In the genomic region with DNA sequence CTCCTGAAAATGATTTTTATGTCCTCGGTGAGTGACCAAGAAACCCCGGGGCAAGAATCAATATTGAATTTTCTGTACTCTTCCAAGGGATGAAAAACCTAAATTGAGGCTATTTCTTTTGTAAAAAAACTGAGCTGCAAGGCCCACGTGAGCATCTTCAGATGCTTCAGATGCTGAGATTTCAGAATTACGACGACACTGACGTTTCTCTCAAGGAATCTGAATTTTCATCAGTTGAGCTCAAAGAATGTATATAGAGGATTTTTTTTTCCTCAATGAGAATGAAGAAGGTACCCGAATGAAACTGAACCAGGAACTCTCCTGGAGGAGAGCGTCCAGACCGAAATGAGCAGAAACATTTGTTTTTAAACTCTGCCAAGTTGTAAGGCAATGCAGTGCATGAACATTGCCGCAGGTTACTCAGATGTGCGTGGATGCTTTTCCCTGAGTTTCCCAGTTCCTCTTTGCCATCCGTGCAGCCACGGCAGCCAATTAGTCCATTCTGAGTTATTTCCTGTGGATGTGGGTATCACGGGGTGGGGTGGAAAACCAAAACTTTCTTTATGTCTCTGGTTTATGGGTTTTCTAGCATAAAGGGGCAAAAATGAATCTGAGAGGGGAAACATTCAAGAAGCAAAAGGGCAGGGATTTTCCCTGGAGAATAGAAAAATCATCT, we compare ENCODE assay signal across 19 mouse cellular contexts.
A peak's percentile ranks its signal among the peaks of the same experiment; 100 is the strongest.
DNase-seq lines count a peak whose midpoint lies in the region; ATAC-seq and TF ChIP-seq lines count a peak whose summit lies in the region.
"Had no signal": no experiment of that assay in that cellular context is flagged by ENCODE, and none has a peak within 500 bp of the region (broad histone marks: within the 10 kb centered on the region; RNA-seq: fewer than 3 reads in every experiment).

No protein-coding gene starts in this region.

- 41% methylated on average over 14 of the region's 14 CpGs for WGBS in macrophage (ENCODE audit: missing documents)
- WGBS in hindbrain, postnatal 0 days, result 82% methylated on average over 14 of the region's 14 CpGs
- WGBS in kidney, adult 2 months, result 78% methylated on average over 14 of the region's 14 CpGs

- peak overlapping the region; percentile 87 for H3K27ac ChIP-seq in macrophage
- no peak overlapping the region for H3K27ac ChIP-seq in hindbrain, postnatal 0 days
- H3K27ac ChIP-seq in kidney, adult 2 months (ENCODE audit: insufficient read depth, low read depth, low read length), result no peak overlapping the region
- H3K27ac ChIP-seq: forebrain, embryonic 12.5 days; heart, embryonic 13.5 days; hindbrain, embryonic 15.5 days; limb, embryonic 13.5 days; liver, embryonic 15.5 days; neural tube, embryonic 13.5 days; stomach, embryonic 15.5 days had no signal

- no peaks in the 10 kb centered on the region for H3K36me3 ChIP-seq in macrophage (ENCODE audit: inconsistent target)
- H3K36me3 ChIP-seq in hindbrain, postnatal 0 days (ENCODE audit: insufficient read depth, low read length), result no peaks in the 10 kb centered on the region
- H3K36me3 ChIP-seq in kidney, adult 2 months (ENCODE audit: control insufficient read depth, insufficient read depth, low read length), result no peaks in the 10 kb centered on the region
- H3K36me3 ChIP-seq: forebrain, embryonic 12.5 days; heart, embryonic 13.5 days; hindbrain, embryonic 15.5 days; limb, embryonic 13.5 days; liver, embryonic 15.5 days; neural tube, embryonic 13.5 days; stomach, embryonic 15.5 days had no signal

- no peak overlapping the region for H3K4me2 ChIP-seq in hindbrain, postnatal 0 days (ENCODE audit: low read depth, low read length)
- H3K4me2 ChIP-seq: forebrain, embryonic 12.5 days; heart, embryonic 13.5 days; hindbrain, embryonic 15.5 days; limb, embryonic 13.5 days; liver, embryonic 15.5 days; neural tube, embryonic 13.5 days; stomach, embryonic 15.5 days had no signal

- H3K4me1 ChIP-seq in hindbrain, postnatal 0 days (ENCODE audit: insufficient read depth, low read length), result no peaks in the 10 kb centered on the region
- H3K4me1 ChIP-seq in kidney, adult 2 months (ENCODE audit: control insufficient read depth, insufficient read depth, low read length), result no peaks in the 10 kb centered on the region
- H3K4me1 ChIP-seq: forebrain, embryonic 12.5 days; heart, embryonic 13.5 days; hindbrain, embryonic 15.5 days; limb, embryonic 13.5 days; liver, embryonic 15.5 days; neural tube, embryonic 13.5 days; stomach, embryonic 15.5 days had no signal

- DNase-seq in B cell, adult 2 months, result peak; percentile 24 to 25
- peak; percentile 5 to 13 for DNase-seq in CD8-positive naive resting alpha-beta T cell, adult 2 months (ENCODE audit: low read depth in 2 of 2, low spot score in 2 of 2)
- peak; percentile 33 for DNase-seq in thymus, postnatal 14 days
- DNase-seq in heart, adult 8-10 months (ENCODE audit: low spot score), result no peak
- DNase-seq in hindbrain, postnatal 0 days (ENCODE audit: low spot score), result no peak
- no peak for DNase-seq in kidney, adult 2 months
- DNase-seq: cerebellum, adult 9-11 months; embryo, embryonic 11 days; heart, postnatal 36 days; kidney, postnatal 4 days had no signal

- ATAC-seq in hindbrain, postnatal 0 days, result no peak
- ATAC-seq: lung, postnatal 0 days had no signal

- no peaks in the 10 kb centered on the region for H3K9me3 ChIP-seq in hindbrain, postnatal 0 days (ENCODE audit: low read length)
- H3K9me3 ChIP-seq: forebrain, embryonic 12.5 days; heart, embryonic 13.5 days; hindbrain, embryonic 15.5 days; limb, embryonic 13.5 days; liver, embryonic 15.5 days; neural tube, embryonic 13.5 days; stomach, embryonic 15.5 days had no signal

- H3K79me2 ChIP-seq in macrophage (ENCODE audit: inconsistent target), result no peaks in the 10 kb centered on the region

- H3K4me3 ChIP-seq in macrophage (ENCODE audit: inconsistent target), result no peak overlapping the region
- no peak overlapping the region for H3K4me3 ChIP-seq in hindbrain, postnatal 0 days (ENCODE audit: low read length)
- no peak overlapping the region for H3K4me3 ChIP-seq in kidney, adult 2 months (ENCODE audit: insufficient read depth, low read depth, low read length)
- H3K4me3 ChIP-seq: forebrain, embryonic 12.5 days; heart, embryonic 13.5 days; hindbrain, embryonic 15.5 days; limb, embryonic 13.5 days; liver, embryonic 15.5 days; neural tube, embryonic 13.5 days; stomach, embryonic 15.5 days had no signal

- TF ChIP-seq POLR2A in kidney, adult 2 months (IDR thresholded peaks at IDR 0.05; ENCODE audit: low read depth, low read length), result no peak

- no peaks in the 10 kb centered on the region for H3K27me3 ChIP-seq in hindbrain, postnatal 0 days (ENCODE audit: insufficient read depth, low read length)
- H3K27me3 ChIP-seq in kidney, adult 2 months (replicated peaks; ENCODE audit: control insufficient read depth, insufficient read depth, low read length), result no peaks in the 10 kb centered on the region
- H3K27me3 ChIP-seq: forebrain, embryonic 12.5 days; heart, embryonic 13.5 days; hindbrain, embryonic 15.5 days; limb, embryonic 13.5 days; liver, embryonic 15.5 days; neural tube, embryonic 13.5 days; stomach, embryonic 15.5 days had no signal

- TF ChIP-seq CTCF in hindbrain, postnatal 0 days (IDR thresholded peaks at IDR 0.05; ENCODE audit: low read depth), result no peak
- TF ChIP-seq CTCF in kidney, adult 2 months (conservative IDR thresholded peaks at IDR 0.05; ENCODE audit: insufficient read depth, insufficient read length, low read depth, low read length), result no peak

- no peak overlapping the region for H3K9ac ChIP-seq in hindbrain, postnatal 0 days (replicated peaks; ENCODE audit: low read length)
- H3K9ac ChIP-seq: forebrain, embryonic 12.5 days; heart, embryonic 13.5 days; hindbrain, embryonic 15.5 days; limb, embryonic 13.5 days; liver, embryonic 15.5 days; neural tube, embryonic 13.5 days; stomach, embryonic 15.5 days had no signal

Comparison
In these comparisons a context has a peak if more than half of its experiments do, and no peak if none do; other contexts are left out.
1. DNase-seq: peak in B cell, adult 2 months (2 of 2), CD8-positive naive resting alpha-beta T cell, adult 2 months (2 of 2) and thymus, postnatal 14 days (single experiment); none in heart, adult 8-10 months (single experiment), hindbrain, postnatal 0 days (single experiment) and kidney, adult 2 months (single experiment).